Mouse (Mus musculus) CH12.LX (cell line): ENCODE data around the gene Ezr.

ENCODE experiments used
- BHLHE40 ChIP-seq: IDR thresholded peaks from 2 replicates; pipeline ENCODE4 v1.6.1; 2011; ENCODE audit warnings: mild to moderate bottlenecking, low read depth, low read length, improper control_type of control experiment
- CHD2 ChIP-seq: IDR thresholded peaks from 2 replicates; pipeline ENCODE4 v1.6.1; 2011; ENCODE audit warnings: low read length, improper control_type of control experiment
- CTCF ChIP-seq, 2 experiments: IDR thresholded peaks in 1 of 2; conservative IDR thresholded peaks in 1 of 2; 2 replicates each; pipeline ENCODE4 v1.5.1; 2011 to 2012; ENCODE audit warnings: low read depth in 2 of 2, low read length in 2 of 2, improper control_type of control experiment in 1 of 2, inconsistent platforms in 1 of 2, mild to moderate bottlenecking in 1 of 2, moderate library complexity in 1 of 2
- GABPA ChIP-seq: IDR thresholded peaks from 2 replicates; pipeline ENCODE4 v1.6.1; 2012; ENCODE audit warnings: low read depth, low read length, improper control_type of control experiment, inconsistent platforms; ENCODE audit not compliant: insufficient replicate concordance
- KAT2A ChIP-seq: IDR thresholded peaks from 2 replicates; pipeline ENCODE4 v1.6.1; 2012; ENCODE audit warnings: low read length, improper control_type of control experiment, inconsistent platforms; ENCODE audit not compliant: insufficient replicate concordance
- MAFK ChIP-seq: IDR thresholded peaks from 2 replicates; pipeline ENCODE4 v1.6.1; 2011; ENCODE audit warnings: low read length, improper control_type of control experiment; ENCODE audit not compliant: insufficient replicate concordance
- POLR2A ChIP-seq: IDR thresholded peaks from 2 replicates; pipeline ENCODE4 v1.6.1; 2011; ENCODE audit warnings: low read depth, mild to moderate bottlenecking, improper control_type of control experiment, low read length
- RCOR1 ChIP-seq: conservative IDR thresholded peaks from 2 replicates; pipeline ENCODE4 v1.6.1; 2012; ENCODE audit warnings: low read depth, mild to moderate bottlenecking, inconsistent platforms, low read length, improper control_type of control experiment
- UBTF ChIP-seq: IDR thresholded peaks from 2 replicates; pipeline ENCODE4 v1.6.1; 2012; ENCODE audit warnings: low read depth, mild to moderate bottlenecking, inconsistent platforms, low read length, improper control_type of control experiment, moderate library complexity
- ZMIZ1 ChIP-seq: IDR thresholded peaks from 2 replicates; pipeline ENCODE4 v1.6.1; 2012; ENCODE audit warnings: low read depth, mild to moderate bottlenecking, inconsistent platforms, low read length, improper control_type of control experiment

- TF ChIP-seq ZMIZ1: no peak
- no peak for TF ChIP-seq KAT2A
- TF ChIP-seq POLR2A: no peak
- TF ChIP-seq CHD2: no peak
- no peak for TF ChIP-seq GABPA
- TF ChIP-seq UBTF: no peak
- TF ChIP-seq MAFK: no peak
- TF ChIP-seq CTCF (conservative IDR thresholded peaks at IDR 0.05 in 1 of 2, IDR thresholded peaks at IDR 0.05 in 1 of 2; ENCODE audit: low read depth in 2 of 2, low read length in 2 of 2): no peak
- no peak for TF ChIP-seq RCOR1
- no peak for TF ChIP-seq BHLHE40
Observed at GRCm38 (mm10) chr17:6768301-6768788, 14.2 kb downstream of the Ezr start.
